Mouse (Mus musculus): ENCODE data around the gene Zscan5b.
"Not testable (repeated sequence)": the region's sequence is repeated elsewhere in the genome, so short reads cannot be mapped to it uniquely, and the experiment has no call there.

Gene Zscan5b

DNA sequence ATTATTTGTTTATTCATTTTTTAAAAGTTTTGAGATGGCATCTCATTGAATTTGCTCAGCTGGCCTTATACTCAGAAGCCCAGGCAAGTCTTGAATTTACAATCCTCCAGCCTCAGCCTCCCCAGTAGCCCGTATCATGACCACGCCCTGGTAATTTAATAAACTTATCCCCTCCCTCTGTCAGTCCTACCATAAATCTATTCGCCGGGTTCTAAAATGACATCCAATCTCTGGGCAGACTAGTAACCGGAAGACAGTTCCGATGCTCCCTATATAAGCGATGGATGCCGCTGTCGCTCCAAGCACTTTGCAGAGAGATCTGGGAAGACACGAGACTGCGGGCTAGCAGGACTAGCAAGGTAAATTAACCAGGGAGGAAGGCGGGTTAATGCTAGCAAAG, at the start of gene Zscan5b:
Zscan5b (plus strand) TSS at position 301 of the 400 bp plus-strand sequence.
- no peak for DNase-seq (ENCODE audit: low spot score in 2 of 2)

DNA sequence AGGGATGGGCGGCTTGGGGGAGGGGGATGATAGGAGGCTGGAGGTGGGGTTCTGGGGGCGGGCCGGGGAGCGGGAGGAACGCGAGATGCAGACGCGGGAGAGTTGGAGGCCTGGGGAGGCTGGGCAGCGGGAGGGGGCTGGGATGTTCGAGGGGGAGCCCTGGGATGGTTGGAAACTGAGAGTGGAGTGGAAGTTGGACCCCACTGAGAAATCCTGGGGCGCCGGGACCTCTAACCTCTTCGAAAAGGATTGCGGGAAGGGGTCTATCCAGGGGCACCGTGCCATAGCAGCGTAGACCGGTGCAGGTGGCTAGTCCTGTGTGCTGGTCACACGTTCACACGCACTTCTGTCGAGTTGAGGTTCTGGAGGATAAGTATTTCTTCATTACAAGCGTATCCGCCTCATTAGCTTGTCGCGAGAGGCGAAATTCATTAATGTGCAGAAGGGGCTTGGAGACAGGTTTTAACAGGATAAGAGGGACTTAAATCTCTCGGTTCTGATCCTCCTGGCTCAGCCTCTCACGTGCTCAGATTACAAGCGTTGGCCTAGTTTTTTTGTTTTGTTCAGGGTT, 49.3 kb upstream of the Zscan5b start:
- no peak for DNase-seq (ENCODE audit: low spot score in 2 of 2)

DNA sequence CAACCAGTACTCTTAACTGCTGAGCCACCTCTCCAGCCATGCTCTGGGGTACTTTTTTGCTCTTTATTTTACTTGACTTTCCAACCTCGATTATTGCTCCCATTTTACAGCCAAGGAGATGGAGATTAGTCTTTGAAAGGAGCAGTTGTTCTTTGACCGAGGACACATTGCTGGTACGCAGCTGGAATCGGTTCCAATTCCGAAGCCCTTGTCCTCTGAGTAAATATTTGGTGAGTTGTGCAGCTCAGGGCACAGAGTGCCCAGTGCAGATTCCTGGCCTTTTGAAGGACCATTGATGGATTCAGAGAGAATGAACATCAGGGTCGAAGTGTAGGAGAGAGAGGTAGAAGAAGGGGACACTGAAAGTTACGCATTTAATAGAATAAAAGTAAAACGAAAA, 48.2 kb upstream of the Zscan5b start:
- DNase-seq (ENCODE audit: low spot score in 2 of 2): no peak

DNA sequence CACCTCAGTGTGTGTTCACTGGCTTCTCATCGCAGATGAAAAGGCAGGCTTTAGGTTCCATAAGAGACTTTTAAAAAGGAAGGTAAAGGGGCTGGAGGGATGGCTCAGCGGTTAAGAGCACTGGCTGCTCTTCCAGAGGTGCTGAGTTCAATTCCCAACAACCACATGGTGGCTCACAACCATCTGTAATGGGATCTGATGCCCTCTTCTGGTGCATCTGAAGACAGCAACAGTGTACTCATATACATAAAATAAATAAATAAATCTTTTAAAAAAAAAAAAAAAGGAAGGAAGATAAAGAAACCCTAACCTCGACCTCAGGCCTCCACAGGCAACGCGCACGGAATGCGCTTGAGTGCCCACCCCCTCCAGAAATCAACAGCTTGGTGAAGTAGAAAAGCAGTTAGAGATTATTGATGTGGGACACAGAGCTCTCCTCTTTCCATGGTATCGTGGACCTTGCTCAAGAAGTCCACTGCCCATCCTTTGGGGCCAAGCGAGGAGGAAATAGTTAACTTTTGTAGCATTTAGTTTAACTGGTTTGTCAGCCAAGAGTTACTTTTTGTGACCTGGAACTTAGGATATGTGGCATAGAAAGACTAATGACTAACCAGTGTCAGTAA, 47.6 kb upstream of the Zscan5b start:
- DNase-seq (ENCODE audit: low spot score in 2 of 2): not testable (repeated sequence)

DNA sequence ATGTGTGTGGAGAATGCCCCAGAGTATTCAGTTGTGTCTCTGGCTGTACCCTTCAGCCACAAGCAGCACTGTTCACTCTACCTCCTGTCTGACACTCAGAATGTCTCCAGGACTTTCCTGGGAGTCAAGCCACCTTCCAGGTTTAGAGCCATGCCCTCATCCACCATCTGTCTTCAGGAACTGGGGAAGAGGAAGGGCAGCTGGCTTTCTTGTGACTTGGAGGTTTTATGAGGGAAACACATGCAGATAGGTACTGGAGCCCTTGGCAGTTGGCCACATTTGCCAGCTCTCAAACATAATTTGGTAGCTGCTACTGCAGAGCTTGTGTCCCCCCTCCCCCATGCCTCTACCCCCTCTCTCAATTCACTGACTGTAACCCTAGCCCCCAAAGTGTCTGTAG, 43.1 kb upstream of the Zscan5b start:
- no peak for DNase-seq (ENCODE audit: low spot score in 2 of 2)

DNA sequence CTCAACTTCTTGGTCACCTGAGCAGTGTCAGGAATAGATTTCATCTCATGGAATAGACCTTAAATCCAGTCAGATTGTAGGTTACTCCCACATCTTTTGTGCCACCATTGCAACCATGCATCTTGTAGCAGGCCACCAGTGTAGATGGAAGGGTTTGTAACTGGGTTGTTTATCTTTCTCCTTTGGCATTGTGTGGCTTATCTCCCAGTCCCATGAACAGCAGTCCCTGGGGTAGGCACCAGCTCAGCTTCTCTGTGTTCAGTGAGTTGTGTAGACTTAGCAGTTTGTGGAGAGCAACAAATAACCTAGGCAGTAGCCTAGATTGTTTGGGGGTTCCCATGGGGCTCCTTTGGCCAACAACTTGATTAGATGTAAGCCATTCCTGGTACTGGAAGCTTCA, 39.2 kb upstream of the Zscan5b start:
- DNase-seq (ENCODE audit: low spot score in 2 of 2): no peak

DNA sequence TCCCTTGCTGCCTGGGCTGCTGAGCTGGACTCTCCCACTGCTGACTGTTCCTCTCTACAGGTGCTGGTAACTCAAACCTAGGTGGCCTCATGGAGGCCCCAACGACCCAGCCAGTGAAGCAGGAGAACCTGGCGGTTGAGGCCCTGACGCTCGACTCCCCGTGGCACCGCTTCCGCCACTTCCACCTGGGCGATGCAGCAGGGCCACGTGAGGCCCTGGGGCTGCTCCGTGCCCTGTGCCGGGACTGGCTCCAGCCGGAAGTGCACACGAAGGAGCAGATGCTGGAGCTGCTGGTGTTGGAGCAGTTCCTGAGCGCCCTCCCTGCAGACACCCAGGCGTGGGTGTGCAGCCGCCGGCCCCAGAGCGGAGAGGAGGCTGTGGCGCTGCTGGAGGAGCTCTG, 38.3 kb upstream of the Zscan5b start:
- DNase-seq (ENCODE audit: low spot score in 2 of 2): no peak

DNA sequence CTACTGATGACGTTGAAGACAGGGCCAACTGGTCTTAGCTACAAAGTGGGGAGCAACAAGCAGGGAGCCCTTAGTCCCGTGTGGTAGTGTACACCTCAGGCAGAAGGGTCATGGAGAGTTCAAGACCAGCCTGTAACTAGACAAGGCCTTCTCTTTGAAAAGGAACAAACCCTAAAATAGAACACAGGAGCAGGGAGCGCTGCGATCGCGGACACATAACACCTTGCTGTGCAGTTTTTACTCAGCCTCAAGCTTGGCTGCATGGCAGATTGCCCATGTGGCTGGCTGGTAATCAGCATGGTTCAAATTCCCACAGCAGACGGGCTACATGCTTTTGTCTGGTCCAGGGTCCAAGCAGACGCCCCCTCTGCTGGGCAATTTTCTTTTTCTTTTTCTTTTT, 37.6 kb upstream of the Zscan5b start:
- no peak for DNase-seq (ENCODE audit: low spot score in 2 of 2)

DNA sequence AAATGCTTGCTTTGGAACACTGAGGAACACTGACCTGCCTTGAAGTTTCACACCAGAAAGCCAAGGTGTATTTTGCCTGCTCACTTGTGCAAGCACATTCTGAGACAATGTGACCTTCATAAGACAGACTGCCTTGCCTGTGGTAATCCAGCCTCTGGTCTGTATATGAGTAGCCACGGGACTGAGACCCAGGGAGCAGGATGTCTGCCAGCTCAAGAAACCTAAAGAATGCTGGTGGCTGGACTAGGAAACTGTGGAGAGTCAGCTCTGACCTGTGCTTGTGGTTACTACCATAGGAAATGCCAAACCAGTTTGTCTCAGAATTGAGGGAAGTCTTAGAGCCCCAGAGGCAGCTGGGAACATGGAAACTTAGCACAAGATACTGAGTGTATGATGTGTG, 36.7 kb upstream of the Zscan5b start:
- no peak for DNase-seq (ENCODE audit: low spot score in 2 of 2)

DNA sequence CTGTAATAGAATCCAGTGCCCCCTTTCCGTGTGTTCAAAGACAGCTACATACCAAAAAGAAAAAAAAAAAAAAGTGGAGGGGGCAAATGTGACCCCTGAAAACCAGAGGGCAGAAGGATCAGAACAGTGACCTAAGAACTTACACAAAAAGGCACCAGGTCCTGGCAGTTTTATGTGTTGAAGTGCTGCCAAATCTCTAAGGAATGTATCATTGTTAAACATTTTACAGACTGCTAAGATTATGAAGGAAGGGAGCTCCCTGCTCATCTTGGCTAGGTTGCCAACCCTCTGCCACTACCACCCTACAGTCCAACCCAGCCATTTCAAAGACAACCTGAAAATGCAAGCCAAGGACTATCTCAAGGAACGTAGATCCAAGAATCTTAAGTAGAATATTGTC, 35.9 kb upstream of the Zscan5b start:
- DNase-seq (ENCODE audit: low spot score in 2 of 2): no peak

DNA sequence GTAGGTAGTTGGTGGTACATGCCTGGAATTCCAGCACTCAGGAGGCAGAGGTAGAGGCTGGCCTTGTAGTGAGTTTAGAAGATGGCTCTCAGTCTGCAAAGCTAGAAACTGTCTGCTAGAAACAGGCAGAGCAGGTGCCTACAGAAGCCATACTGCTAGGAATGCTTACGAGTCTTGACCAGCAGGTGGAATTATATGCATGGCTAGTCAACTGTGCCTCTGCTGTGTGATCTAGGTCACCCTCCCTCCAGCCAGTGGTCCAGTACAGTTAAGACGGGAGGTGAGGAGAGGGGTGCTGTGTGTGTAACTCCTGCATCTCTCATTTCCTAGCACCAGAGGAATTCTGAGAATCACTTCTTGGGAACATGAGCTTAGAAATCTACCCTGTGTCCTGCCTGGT, 35.3 kb upstream of the Zscan5b start:
- no peak for DNase-seq (ENCODE audit: low spot score in 2 of 2)

DNA sequence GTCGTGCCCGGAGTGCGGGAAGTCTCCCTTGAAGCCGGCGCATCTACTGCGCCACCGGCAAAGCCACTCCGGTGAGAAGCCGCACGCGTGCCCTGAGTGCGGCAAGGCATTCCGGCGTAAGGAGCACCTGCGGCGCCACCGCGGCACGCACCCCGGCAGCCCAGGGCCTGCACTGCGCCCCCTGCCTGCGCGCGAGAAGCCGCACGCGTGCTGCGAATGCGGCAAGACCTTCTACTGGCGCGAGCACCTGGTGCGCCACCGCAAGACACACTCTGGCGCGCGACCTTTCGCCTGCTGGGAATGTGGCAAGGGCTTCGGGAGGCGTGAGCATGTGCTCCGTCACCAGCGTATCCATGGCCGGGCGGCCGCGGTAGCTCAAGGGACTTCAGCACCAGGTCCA, 32.5 kb upstream of the Zscan5b start:
- DNase-seq (ENCODE audit: low spot score in 2 of 2): no peak

DNA sequence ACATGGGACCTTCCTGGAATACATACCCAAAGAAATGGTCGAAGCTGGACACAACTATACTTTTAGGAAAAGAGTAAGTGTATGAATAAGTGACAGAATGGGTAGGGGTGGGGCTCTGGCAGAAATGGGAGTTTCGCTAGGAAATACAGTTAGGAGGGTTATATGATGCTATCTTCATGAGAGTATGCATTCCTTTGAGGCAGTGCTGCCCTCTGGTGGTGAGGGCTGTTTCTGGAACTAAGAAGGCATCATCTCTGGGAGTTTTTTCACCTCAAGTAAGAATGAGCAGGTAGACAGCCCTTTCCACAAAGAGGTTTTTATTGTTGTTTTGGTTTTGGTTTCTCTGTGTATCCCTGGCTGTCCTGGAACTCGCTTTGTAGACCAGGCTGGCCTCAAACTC, 30.7 kb upstream of the Zscan5b start:
- peak; percentile 57 to 75 for DNase-seq (ENCODE audit: low spot score in 2 of 2)

DNA sequence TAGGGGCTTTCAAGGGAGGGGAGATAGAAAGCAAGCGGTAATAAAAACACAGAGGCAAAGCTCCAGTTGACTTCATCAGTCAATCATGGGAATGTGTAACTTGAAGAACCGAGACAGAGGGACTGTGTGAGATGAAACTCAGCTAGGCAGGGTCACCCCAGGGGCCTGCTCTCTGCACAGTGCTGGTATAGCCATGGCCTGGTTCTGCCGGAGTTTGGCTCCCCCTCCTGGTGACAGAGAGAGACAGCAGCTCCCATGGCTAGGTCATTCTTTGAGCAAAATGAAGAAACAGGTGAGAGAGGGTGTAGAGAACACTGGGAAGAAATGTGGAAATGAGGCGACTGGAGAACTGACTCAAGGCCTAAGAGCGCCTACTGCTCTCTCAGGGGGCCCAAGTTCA, 27.9 kb upstream of the Zscan5b start:
- DNase-seq (ENCODE audit: low spot score in 2 of 2): peak; percentile 24 to 33

DNA sequence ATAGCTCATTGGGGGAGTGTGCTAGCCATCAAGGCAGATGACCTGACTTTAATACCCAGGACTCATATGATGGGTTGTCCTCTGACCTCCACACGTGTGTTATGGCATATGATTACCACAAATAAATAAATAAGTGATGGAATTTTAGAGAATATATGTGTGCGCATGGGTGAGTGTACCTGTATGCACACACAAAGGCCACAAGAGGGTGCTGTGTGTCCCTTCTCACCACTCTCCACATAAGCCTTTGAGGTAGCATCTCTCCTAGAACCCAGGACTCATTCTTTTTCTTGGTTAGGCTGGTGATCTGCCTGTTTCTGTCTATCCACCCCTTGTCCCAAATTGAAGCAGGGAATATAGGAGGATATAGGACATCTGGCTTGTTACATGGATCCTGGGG, 26.3 kb upstream of the Zscan5b start:
- no peak for DNase-seq (ENCODE audit: low spot score in 2 of 2)

DNA sequence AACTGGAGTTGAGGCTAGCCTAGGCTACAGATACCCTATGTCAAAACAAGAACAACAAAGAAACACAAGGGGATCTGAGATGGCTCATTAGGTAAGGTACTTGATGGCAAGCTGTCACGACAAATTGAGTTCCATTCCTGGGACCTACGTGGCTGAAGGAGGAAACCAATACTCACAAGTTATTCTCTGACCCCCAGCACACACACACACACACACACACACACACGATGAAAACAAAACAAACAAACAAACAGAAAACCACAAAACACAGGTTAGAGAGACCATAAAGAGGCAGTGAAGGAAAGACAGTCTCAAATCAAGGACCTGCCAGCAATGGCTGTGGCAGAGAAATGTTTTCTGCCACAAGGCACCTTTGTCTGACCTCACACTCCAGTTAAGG, 25.3 kb upstream of the Zscan5b start, which contains the start of gene Galp:
Galp (plus strand) TSS at position 301 of the 400 bp plus-strand sequence.
- no peak for DNase-seq (ENCODE audit: low spot score in 2 of 2)

DNA sequence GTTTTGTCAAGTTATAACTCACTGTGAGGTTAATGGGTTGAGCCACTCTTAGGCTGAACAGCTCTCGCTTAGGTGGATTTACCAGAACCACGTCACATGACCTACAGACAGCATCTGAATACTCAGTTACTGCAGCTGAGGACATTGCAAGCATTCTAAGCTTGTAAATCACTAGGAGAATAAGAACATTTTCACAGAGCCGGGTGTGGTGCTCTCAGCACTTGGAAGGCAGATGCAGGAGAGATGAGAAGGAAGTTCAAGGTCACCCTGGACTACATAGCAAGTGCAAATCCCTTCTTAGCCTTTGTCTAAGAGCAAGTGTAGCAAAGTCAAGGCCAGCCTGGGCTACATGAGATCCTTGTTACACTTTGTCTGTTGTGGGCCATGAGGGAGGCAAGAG, 17.9 kb upstream of the Zscan5b start:
- DNase-seq (ENCODE audit: low spot score in 2 of 2): no peak

DNA sequence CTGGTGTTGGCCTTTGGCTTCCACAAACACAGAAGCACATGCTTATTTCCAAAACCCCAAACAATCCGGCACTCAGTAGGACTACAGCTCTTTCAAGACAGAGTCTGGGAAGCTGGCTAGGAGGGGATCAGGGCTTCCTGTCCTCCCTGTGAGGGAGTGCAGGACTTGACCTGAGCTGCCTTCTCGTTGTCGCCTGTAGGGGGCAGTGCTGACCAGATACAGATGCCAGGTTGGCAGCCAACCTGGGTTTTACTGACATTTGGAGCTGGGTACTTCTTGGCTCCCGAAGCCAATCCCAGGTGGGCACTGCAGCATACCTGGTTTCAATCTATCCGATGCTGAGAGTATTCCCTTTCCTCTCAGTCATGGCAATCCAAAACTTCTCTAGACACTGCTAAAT, 8.9 kb upstream of the Zscan5b start:
- no peak for DNase-seq (ENCODE audit: low spot score in 2 of 2)

DNA sequence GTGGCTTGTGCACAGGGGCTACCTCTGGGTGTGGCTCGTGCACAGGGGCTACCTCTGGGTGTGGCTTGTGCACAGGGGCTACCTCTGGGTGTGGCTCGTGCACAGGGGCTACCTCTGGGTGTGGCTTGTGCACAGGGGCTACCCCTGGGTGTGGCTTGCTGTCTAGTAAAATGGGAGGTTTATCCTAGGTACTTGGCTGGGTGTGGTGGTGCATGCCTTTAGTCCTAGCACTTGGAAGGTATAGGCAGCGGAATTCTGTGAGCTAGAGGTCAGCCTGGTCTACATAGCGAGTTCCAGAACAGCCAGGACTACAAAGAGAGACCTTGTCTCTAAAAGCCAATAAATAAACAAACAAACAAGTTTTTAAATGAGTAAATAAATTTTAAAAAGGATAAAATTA, 7.4 kb upstream of the Zscan5b start:
- DNase-seq (ENCODE audit: low spot score in 2 of 2): not testable (repeated sequence)

DNA sequence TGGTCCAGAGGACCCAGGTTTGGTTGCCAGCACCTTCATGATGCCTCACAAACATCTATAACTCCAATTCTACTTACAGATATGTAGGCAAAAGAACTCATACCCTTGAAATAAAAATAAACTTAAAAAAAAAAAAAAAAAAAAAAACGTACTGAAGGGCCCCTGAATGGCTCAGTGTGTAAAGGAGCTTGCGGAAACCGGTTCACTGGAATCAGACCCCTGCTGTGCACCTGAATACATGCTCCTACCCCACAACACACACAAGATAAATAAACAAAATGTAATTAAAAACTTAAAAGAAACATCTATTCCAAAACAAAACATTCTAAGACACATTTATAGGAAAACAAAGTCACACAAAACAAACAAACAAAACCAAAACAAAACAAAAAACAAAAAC, 1.9 kb upstream of the Zscan5b start:
- DNase-seq (ENCODE audit: low spot score in 2 of 2): no peak

DNA sequence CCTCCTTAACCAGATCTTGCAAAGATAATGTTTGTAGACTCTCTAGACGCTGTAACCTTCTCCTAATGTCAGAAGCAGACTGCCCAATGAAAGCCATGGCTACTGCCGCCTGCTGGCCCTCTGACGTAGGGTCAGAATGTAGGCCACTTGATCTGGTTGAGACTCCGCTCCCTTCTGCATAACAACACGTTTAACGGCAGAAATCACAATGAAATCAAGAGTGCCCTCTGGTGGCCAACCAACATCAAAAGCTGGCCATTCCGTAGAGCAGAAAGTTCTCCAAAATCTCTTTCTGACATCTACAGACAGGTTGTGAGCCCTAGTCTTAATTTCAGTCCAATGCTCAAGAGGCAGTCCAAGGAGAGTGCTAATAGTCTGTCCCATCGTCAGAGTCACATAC, 6.4 kb downstream of the Zscan5b start:
- DNase-seq (ENCODE audit: low spot score in 2 of 2): not testable (repeated sequence)

DNA sequence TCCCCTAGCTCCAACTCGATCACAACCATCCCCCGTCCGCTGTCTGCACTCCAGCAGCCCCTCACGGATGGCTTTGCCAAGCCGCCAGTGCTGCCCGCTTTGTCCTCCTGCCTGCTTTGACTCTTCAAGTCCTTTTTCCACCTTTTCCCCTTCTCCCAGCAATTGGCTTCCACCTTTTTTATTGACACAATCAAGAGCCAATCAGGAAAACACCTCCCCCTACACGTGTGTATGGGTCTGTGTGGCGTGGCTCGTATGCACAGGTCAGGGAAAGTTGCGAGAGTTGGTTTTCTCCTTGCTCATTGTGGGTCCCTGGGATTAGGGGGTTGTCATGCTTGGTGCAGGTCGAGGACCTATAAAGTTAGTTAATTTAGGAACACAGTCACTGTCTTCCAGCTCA, 17.7 kb downstream of the Zscan5b start:
- DNase-seq (ENCODE audit: low spot score in 2 of 2): no peak

DNA sequence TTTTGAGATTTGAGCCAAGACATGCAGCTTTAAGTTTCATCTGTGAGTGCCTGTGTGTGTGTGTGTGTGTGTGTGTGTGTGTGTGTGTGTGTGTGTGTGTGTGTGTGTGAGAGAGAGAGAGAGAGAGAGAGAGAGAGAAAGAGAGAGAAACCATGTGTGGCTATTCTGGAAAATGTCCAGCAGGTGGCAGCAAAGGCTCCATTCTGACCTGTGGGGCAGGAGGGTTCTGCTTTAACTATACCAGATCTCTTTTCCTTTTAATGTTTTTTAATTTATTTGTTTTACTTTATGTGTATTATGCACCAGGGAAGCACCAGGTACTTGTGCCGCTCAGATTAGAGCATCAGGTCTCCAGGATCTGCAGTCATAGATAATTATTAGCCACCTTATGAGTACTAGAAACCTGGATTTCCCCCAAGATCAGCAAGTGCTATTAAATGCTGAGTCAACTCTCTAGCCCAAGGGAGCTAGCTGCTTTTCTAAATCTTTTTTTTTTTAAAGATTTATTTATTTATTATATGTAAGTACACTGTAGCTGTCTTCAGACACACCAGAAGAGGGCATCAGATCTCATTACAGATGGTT, 18.9 kb downstream of the Zscan5b start:
- DNase-seq (ENCODE audit: low spot score in 2 of 2): peak in 1 of 2 experiments; percentile 24
